Mouse (Mus musculus): ENCODE data around the gene Rnase10. TPM values are rescaled to one million over a fixed set of nuclear protein-coding genes. Genes with fewer than 3 reads are reported as not detected.

Gene Rnase10
- polyA plus RNA-seq, 1 experiment from 2014 or later, result 0.16 TPM

DNA sequence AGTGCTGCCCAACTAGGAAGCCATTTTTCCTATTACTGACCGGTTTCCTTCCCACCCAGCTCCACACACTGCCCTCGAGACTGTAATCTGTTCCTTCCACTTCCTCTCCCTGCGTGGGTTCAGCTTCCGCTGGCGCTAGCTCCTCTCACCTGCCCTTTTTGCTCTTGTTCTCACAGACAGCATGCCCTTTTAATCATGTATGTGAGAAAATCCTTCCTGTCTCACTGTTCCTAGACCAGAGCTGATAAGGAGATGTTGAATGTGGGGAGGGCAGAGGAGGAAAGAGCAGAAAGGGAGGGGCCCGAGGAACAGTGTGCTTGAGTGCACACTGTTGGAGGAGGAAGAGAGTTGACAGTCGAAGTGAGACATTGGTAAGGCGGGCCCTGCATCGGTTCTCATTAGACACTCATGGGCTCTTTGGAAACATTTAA lies 49.9 kb downstream of the Rnase10 start, which contains the start of gene Rnase12:
TSS of gene Rnase12 (minus strand) at position 261 of the 431 bp plus-strand sequence.
- Histone ChIP-seq H3K27ac (ENCODE audit: low read depth, low read length) (no peak within 1 kb of the TSS), H3K27me3 (replicated peaks; ENCODE audit: control insufficient read depth, insufficient read depth, low read length) (no peaks in the 10 kb centered on the region), H3K9ac (ENCODE audit: low read depth, low read length) (no peak within 1 kb of the TSS), H3K4me1 (replicated peaks; ENCODE audit: control insufficient read depth, insufficient read depth, low read length) (no peaks in the 10 kb centered on the region), H3K36me3 (ENCODE audit: control insufficient read depth, insufficient read depth) (no peaks in the 10 kb centered on the region), H3K4me3 (ENCODE audit: low read depth, low read length) (no peak within 1 kb of the TSS), H3K9me3 (ENCODE audit: control insufficient read depth) (no peaks in the 10 kb centered on the region), H3K4me2 (replicated peaks; ENCODE audit: low read depth) (peak within 1 kb of the TSS; percentile 39)
- peak; percentile 52; the same call in 1 of the 2 replicates for ATAC-seq
- WGBS, result 33% methylated on average over 9 of the region's 9 CpGs
- TF ChIP-seq CTCF (IDR thresholded peaks at IDR 0.05; ENCODE audit: low read depth), result no peak

Other genes starting within 250 kb of the Rnase10 start
- 30.5 and 31.0 TPM in 2 replicates for gene Ttc5, start 222.2 kb upstream of the Rnase10 start, polyA plus RNA-seq (2015; fragmentation: Nextera tagmentation; extraction: Ambion mirVana)
- gene Ccnb1ip1, start 200.0 kb upstream of the Rnase10 start, polyA plus RNA-seq (2015; fragmentation: Nextera tagmentation; extraction: Ambion mirVana), result not detected in 2 replicates
- gene Parp2, start 199.9 kb upstream of the Rnase10 start, polyA plus RNA-seq (2015; fragmentation: Nextera tagmentation; extraction: Ambion mirVana), result 35.4 and 36.7 TPM in 2 replicates
- 23.7 and 23.8 TPM in 2 replicates for gene Tep1, start 137.2 kb upstream of the Rnase10 start, polyA plus RNA-seq (2015; fragmentation: Nextera tagmentation; extraction: Ambion mirVana)
- 0.09 and 0.17 TPM in 2 replicates for gene Klhl33, start 110.2 kb upstream of the Rnase10 start, polyA plus RNA-seq (2015; fragmentation: Nextera tagmentation; extraction: Ambion mirVana)
- gene Osgep, start 82.9 kb upstream of the Rnase10 start, polyA plus RNA-seq (2015; fragmentation: Nextera tagmentation; extraction: Ambion mirVana), result 56.8 and 57.8 TPM in 2 replicates
- 71.0 and 74.1 TPM in 2 replicates for gene Apex1, start 82.8 kb upstream of the Rnase10 start, polyA plus RNA-seq (2015; fragmentation: Nextera tagmentation; extraction: Ambion mirVana)
- 51.2 and 51.4 TPM in 2 replicates for gene Pip4p1, start 76.9 kb upstream of the Rnase10 start, polyA plus RNA-seq (2015; fragmentation: Nextera tagmentation; extraction: Ambion mirVana)
- 138 and 143 TPM in 2 replicates for gene Pnp, start 76.7 kb upstream of the Rnase10 start, polyA plus RNA-seq (2015; fragmentation: Nextera tagmentation; extraction: Ambion mirVana)
- gene Gm49342, start 63.2 kb upstream of the Rnase10 start, polyA plus RNA-seq (2015; fragmentation: Nextera tagmentation; extraction: Ambion mirVana), result not detected in 2 replicates
- gene Pnp2, start 51.8 kb upstream of the Rnase10 start, polyA plus RNA-seq (2015; fragmentation: Nextera tagmentation; extraction: Ambion mirVana), result 32.3 and 32.5 TPM in 2 replicates
- gene Rnase9, start 34.1 kb downstream of the Rnase10 start, polyA plus RNA-seq (2015; fragmentation: Nextera tagmentation; extraction: Ambion mirVana), result not detected in 2 replicates
- gene Rnase11, start 42.4 kb downstream of the Rnase10 start, polyA plus RNA-seq (2015; fragmentation: Nextera tagmentation; extraction: Ambion mirVana), result not detected in 2 replicates
- 0.51 and 0.90 TPM in 2 replicates for gene Rnase12, start 49.9 kb downstream of the Rnase10 start, polyA plus RNA-seq (2015; fragmentation: Nextera tagmentation; extraction: Ambion mirVana)
- not detected in 2 replicates for gene Olfr750, start 66.7 kb downstream of the Rnase10 start, polyA plus RNA-seq (2015; fragmentation: Nextera tagmentation; extraction: Ambion mirVana)
- 355 and 426 TPM in 2 replicates for gene Rnase4, start 83.3 kb downstream of the Rnase10 start, polyA plus RNA-seq (2015; fragmentation: Nextera tagmentation; extraction: Ambion mirVana)
- 114 and 119 TPM in 2 replicates for gene Ang, start 83.4 kb downstream of the Rnase10 start, polyA plus RNA-seq (2015; fragmentation: Nextera tagmentation; extraction: Ambion mirVana)
- gene Eddm3b, start 106.7 kb downstream of the Rnase10 start, polyA plus RNA-seq (2015; fragmentation: Nextera tagmentation; extraction: Ambion mirVana), result 0.17 and 0.18 TPM in 2 replicates
- 2.6 and 3.0 TPM in 2 replicates for gene Rnase6, start 116.2 kb downstream of the Rnase10 start, polyA plus RNA-seq (2015; fragmentation: Nextera tagmentation; extraction: Ambion mirVana)
- gene Rnase1, start 139.0 kb downstream of the Rnase10 start, polyA plus RNA-seq (2015; fragmentation: Nextera tagmentation; extraction: Ambion mirVana), result 21.7 and 23.3 TPM in 2 replicates
- not detected in 2 replicates for gene Rnase2b, start 154.5 kb downstream of the Rnase10 start, polyA plus RNA-seq (2015; fragmentation: Nextera tagmentation; extraction: Ambion mirVana)
- gene Ang2, start 191.4 kb downstream of the Rnase10 start, polyA plus RNA-seq (2015; fragmentation: Nextera tagmentation; extraction: Ambion mirVana), result not detected in 2 replicates
- not detected in 2 replicates for gene Ear14, start 195.6 kb downstream of the Rnase10 start, polyA plus RNA-seq (2015; fragmentation: Nextera tagmentation; extraction: Ambion mirVana)
- gene Rnase2a, start 248.4 kb downstream of the Rnase10 start, polyA plus RNA-seq (2015; fragmentation: Nextera tagmentation; extraction: Ambion mirVana), result not detected in 2 replicates